Mouse (Mus musculus) CH12.LX (cell line): ENCODE results near the gene Rhbdf2. TPM values are rescaled to one million over a fixed set of nuclear protein-coding genes. Genes with fewer than 3 reads are reported as not detected.

Experiments used
- DNase-seq: peaks from one replicate; pipeline ENCODE4 v3.0.0-alpha.2; 2013; ENCODE audit errors: extremely low read depth
- H3K27ac ChIP-seq: 2 replicates; pipeline ENCODE4 v1.5.1; 2012; ENCODE audit warnings: low read depth, mild to moderate bottlenecking, control low read depth, moderate library complexity; ENCODE audit not compliant: insufficient read depth
- H3K27me3 ChIP-seq: replicated peaks from 2 replicates; pipeline ENCODE3; 2012; ENCODE audit warnings: inconsistent platforms
- H3K36me3 ChIP-seq, 2 experiments: replicated peaks in 1 of 2; 2 replicates each; pipeline versions ENCODE3 to v1.6.1; 2012; ENCODE audit warnings: inconsistent platforms in 1 of 2, low read length in 1 of 2, mild to moderate bottlenecking in 1 of 2, mixed read lengths in 1 of 2, moderate library complexity in 1 of 2; ENCODE audit not compliant: control insufficient read depth in 1 of 2, insufficient read depth in 1 of 2
- H3K4me1 ChIP-seq, 2 experiments: 2 replicates each; pipeline ENCODE4 v1.6.1; 2012; ENCODE audit warnings: inconsistent platforms in 1 of 2, moderate library complexity in 1 of 2; ENCODE audit not compliant: insufficient read depth in 2 of 2, control insufficient read depth in 1 of 2
- H3K4me2 ChIP-seq: 2 replicates; pipeline ENCODE4 v1.6.1; 2012; ENCODE audit warnings: low read depth, mild to moderate bottlenecking, control low read depth; ENCODE audit not compliant: poor library complexity, insufficient read depth, severe bottlenecking
- H3K4me3 ChIP-seq, 3 experiments: fragments of 150-350 bp in 1 of 3; sonication (generic) in 1 of 3; replicated peaks in 1 of 3; 2 replicates each; pipeline versions ENCODE3 to v1.5.1; 2011 to 2012; ENCODE audit warnings: low read depth in 2 of 3, low read length in 2 of 3, mild to moderate bottlenecking in 2 of 3, moderate library complexity in 2 of 3, control low read depth in 1 of 3, improper control_type of control experiment in 1 of 3, inconsistent platforms in 1 of 3, mixed read lengths in 1 of 3; ENCODE audit not compliant: poor library complexity in 1 of 3
- H3K79me2 ChIP-seq: replicated peaks from 2 replicates; pipeline ENCODE4 v1.6.1; 2012; ENCODE audit warnings: mild to moderate bottlenecking, moderate library complexity; ENCODE audit not compliant: control insufficient read depth, poor library complexity, insufficient read depth, severe bottlenecking; ENCODE audit errors: extremely low read depth
- H3K9ac ChIP-seq: 2 replicates; pipeline ENCODE4 v1.6.1; 2012; ENCODE audit warnings: low read depth, mild to moderate bottlenecking, control low read depth, moderate library complexity; ENCODE audit not compliant: insufficient read depth
- H3K9me3 ChIP-seq: replicated peaks from 2 replicates; pipeline ENCODE3; 2012; ENCODE audit warnings: low read length, inconsistent platforms, mixed read lengths
- BHLHE40 ChIP-seq: IDR thresholded peaks from 2 replicates; pipeline ENCODE4 v1.6.1; 2011; ENCODE audit warnings: mild to moderate bottlenecking, low read depth, low read length, improper control_type of control experiment
- EP300 ChIP-seq: IDR thresholded peaks from 2 replicates; pipeline ENCODE4 v1.6.1; 2011; ENCODE audit warnings: low read length, improper control_type of control experiment
- ETS1 ChIP-seq: conservative IDR thresholded peaks from 2 replicates; pipeline ENCODE4 v1.6.1; 2012; ENCODE audit warnings: low read depth, mild to moderate bottlenecking, inconsistent platforms, low read length, improper control_type of control experiment, moderate library complexity
- IRF4 ChIP-seq: IDR thresholded peaks from 2 replicates; pipeline ENCODE4 v1.6.1; 2014; ENCODE audit warnings: low read depth, mild to moderate bottlenecking, inconsistent platforms, low read length, improper control_type of control experiment
- JUN ChIP-seq: IDR thresholded peaks from 2 replicates; pipeline ENCODE4 v1.6.1; 2011; ENCODE audit warnings: low read depth, mild to moderate bottlenecking, low read length, improper control_type of control experiment, moderate library complexity; ENCODE audit not compliant: insufficient read depth
- MAFK ChIP-seq: IDR thresholded peaks from 2 replicates; pipeline ENCODE4 v1.6.1; 2011; ENCODE audit warnings: low read length, improper control_type of control experiment; ENCODE audit not compliant: insufficient replicate concordance
- MAX ChIP-seq: IDR thresholded peaks from 2 replicates; pipeline ENCODE4 v1.6.1; 2011; ENCODE audit warnings: low read length, improper control_type of control experiment
- MAZ ChIP-seq: IDR thresholded peaks from 2 replicates; pipeline ENCODE4 v1.6.1; 2012; ENCODE audit warnings: low read depth, mild to moderate bottlenecking, inconsistent platforms, low read length, improper control_type of control experiment, moderate library complexity
- NRF1 ChIP-seq: IDR thresholded peaks from 2 replicates; pipeline ENCODE4 v1.6.1; 2014; ENCODE audit warnings: low read depth, mild to moderate bottlenecking, inconsistent platforms, low read length, improper control_type of control experiment, moderate library complexity
- POLR2AphosphoS2 ChIP-seq: IDR thresholded peaks from 2 replicates; pipeline ENCODE4 v1.6.1; 2011; ENCODE audit warnings: low read depth, low read length, improper control_type of control experiment
- SIN3A ChIP-seq: IDR thresholded peaks from 2 replicates; pipeline ENCODE4 v1.6.1; 2012; ENCODE audit warnings: low read length, improper control_type of control experiment, inconsistent platforms
- TCF12 ChIP-seq: IDR thresholded peaks from 2 replicates; pipeline ENCODE4 v1.6.1; 2014; ENCODE audit warnings: low read depth, mild to moderate bottlenecking, inconsistent platforms, low read length, improper control_type of control experiment
- USF2 ChIP-seq: conservative IDR thresholded peaks from 2 replicates; pipeline ENCODE4 v1.6.1; 2011; ENCODE audit warnings: low read depth, low read length, improper control_type of control experiment
- dilution Hi-C: fragments of 300-500 bp; cut with MboI; formaldehyde crosslinking; loops from 2 replicates; pipeline ENCODE4 v1.14.3; 2020; ENCODE audit warnings: low sequenced_read_pairs; ENCODE audit not compliant: extremely low pct_unique_long_range_greater_than_20kb, extremely low pct_ligation_motif_present
- in situ Hi-C: fragments of 300-500 bp; cut with MboI; formaldehyde crosslinking; loops from 3 replicates; pipeline ENCODE4 v1.14.3; 2019; ENCODE audit warnings: low sequenced_read_pairs, low pct_ligation_motif_present, low pct_unique_long_range_greater_than_20kb, mixed read lengths
- polyA plus RNA-seq: library from polyadenylated mRNA; unstranded; fragments of >175 nt; gene quantifications from 2 replicates; pipeline ENCODE4 v1.2.1, GENCODE M21; 2012; ENCODE audit warnings: low read depth; ENCODE audit not compliant: insufficient read length
- total RNA-seq, 2 experiments: library from RNA; depleted of rRNA; stranded (reverse); fragments of 300-350 nt in 1 of 2; fragments of >200 nt in 1 of 2; gene quantifications; 2 replicates each; pipeline ENCODE4 v1.2.3; 2012 to 2014

Rhbdf2 gene
- total and polyA plus RNA-seq, 3 experiments: 3.1 to 14.7 (median 12.1) TPM

DNA sequence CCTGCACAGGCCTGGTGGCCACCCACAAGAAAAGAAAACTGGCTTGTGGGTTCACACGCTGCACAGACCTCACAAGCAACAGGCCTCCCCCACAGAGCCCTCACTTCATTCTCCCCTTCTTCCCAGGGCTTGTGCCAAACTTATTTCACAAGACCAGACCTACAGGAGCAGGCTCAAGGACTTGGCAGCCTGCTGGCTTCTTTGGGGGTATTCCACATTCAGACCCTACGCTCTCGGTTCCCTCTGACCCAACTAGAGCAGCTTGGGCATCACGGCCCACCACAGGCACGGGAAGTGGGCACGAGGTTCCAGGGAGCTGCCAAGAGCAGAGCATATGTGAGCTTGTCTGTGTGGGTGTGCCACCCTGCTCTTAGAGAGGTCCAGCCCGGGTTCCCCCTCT is 9.2 kb downstream of the Rhbdf2 start:
- peaks cover 0 to 24% of the 10 kb centered on the region in 2 experiments for H3K36me3 ChIP-seq
- H3K27me3 ChIP-seq: no peaks in the 10 kb centered on the region
- H3K9me3 ChIP-seq: peaks cover 4% of the 10 kb centered on the region
- no peak for DNase-seq
- dilution Hi-C loops: no loop called here
- H3K4me3 ChIP-seq: no peak overlapping the region
- TF ChIP-seq SIN3A: no peak
- TF ChIP-seq, all 38 proteins: peak for 0
- Histone ChIP-seq H3K9ac (no peak overlapping the region), H3K4me1 (peaks cover 56 to 87% of the 10 kb centered on the region in 2 experiments), H3K27ac (no peak overlapping the region; the same call in 1 of the 2 replicates), H3K4me2 (no peak overlapping the region), H3K79me2 (no peaks in the 10 kb centered on the region)
- in situ Hi-C loops: no loop called here

DNA sequence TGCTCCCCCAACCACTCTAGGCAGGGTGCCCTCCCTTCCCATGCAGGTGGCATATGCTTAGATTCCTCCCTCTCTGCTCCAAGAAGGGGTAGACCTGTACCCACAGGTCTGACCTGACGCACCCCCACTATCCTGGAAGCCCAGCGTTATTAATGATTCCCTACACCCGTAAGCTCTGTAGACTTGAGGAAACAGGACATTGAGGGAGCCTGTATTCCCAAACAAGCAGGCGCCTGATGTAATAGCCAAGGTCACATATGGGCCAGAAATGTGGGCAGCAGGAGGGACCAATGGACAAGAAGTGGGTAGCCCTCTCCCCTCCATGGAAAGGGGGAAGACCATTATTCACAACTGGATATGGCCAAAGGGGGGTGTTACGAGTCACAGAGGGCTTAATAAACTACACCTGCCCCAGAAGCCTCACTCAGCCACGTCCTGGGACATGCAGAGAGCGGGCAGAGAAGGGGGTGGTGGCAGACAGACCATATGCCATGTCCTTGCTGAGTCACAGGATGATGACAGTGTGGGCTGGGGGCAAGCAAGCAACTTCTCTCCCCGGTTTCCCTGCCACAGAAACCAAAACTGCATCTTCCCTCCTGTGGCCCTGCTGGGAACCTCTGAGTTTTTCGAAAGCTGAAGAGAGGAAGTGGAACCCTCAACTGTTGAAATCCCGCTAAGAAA is 10.2 kb downstream of the Rhbdf2 start:
- Histone ChIP-seq H3K9ac (peak overlapping the region; percentile 50), H3K36me3 (peaks cover 0 to 24% of the 10 kb centered on the region in 2 experiments), H3K27ac (peak overlapping the region; percentile 85), H3K4me2 (peak overlapping the region; percentile 55), H3K4me1 (peaks cover 54 to 87% of the 10 kb centered on the region in 2 experiments), H3K9me3 (peaks cover 4% of the 10 kb centered on the region), H3K27me3 (no peaks in the 10 kb centered on the region), H3K4me3 (peak overlapping the region in 2 of 3 experiments; percentile 18 to 31), H3K79me2 (no peaks in the 10 kb centered on the region)
- TF ChIP-seq BHLHE40: 0 out of 2 replicates have a peak, but pooled peaks have one; percentile 28
- TF ChIP-seq MAFK: peak; percentile 72; the same call in 1 of the 2 replicates
- peak; percentile 68 for TF ChIP-seq IRF4
- no peak for TF ChIP-seq SIN3A
- TF ChIP-seq JUN: no peak
- TF ChIP-seq MAZ: 0 out of 2 replicates have a peak, but pooled peaks have one; percentile 54
- no peak for TF ChIP-seq USF2
- peak; percentile 52; the same call in 1 of the 2 replicates for TF ChIP-seq MAX
- peak; percentile 50; the same call in 1 of the 2 replicates for TF ChIP-seq TCF12
- TF ChIP-seq POLR2AphosphoS2: no peak
- peak; percentile 54 for TF ChIP-seq ETS1
- peak; percentile 46 for TF ChIP-seq EP300
- TF ChIP-seq NRF1: no peak
- peak; percentile 78 for DNase-seq
- in situ Hi-C loops (no loop called here), dilution Hi-C loops (no loop called here)
